Mouse (Mus musculus): ENCODE data around the gene Tie1.

GRCm38 (mm10) chr4:118421384-118421783 is 68.5 kb downstream of the Tie1 start:
- TF ChIP-seq CTCF (IDR thresholded peaks at IDR 0.05; ENCODE audit: borderline replicate concordance, insufficient read depth, low read depth, low read length) (no peak), POLR2A (IDR thresholded peaks at IDR 0.05; ENCODE audit: borderline replicate concordance, insufficient read depth, low read length) (no peak)

All from cerebellum, adult 2 months (tissue).